Mouse (Mus musculus) limb, embryonic 14.5 days (tissue): ENCODE data around the gene Rbm47. TPM values are rescaled to one million over a fixed set of nuclear protein-coding genes. Genes with fewer than 3 reads are reported as not detected.

Experiments
- ATAC-seq: fragments of 200-750 bp; cut with Nextera tagmentation; 2 replicates; pipeline ENCODE4 v1.8.0; 2017; ENCODE audit warnings: low read depth, moderate number of reproducible peaks, moderate TSS enrichment; ENCODE audit not compliant: low FRiP score
- DNase-seq: peaks from one replicate; pipeline ENCODE4 v3.0.0-alpha.2; 2015; ENCODE audit warnings: low spot score
- H3K27ac ChIP-seq: fragments of 300-500 bp; sonication (generic); replicated peaks from 2 replicates; pipeline ENCODE4 v1.5.1; 2014; ENCODE audit warnings: low read depth, mild to moderate bottlenecking, low read length, moderate library complexity, mixed read lengths
- H3K27me3 ChIP-seq: fragments of 300-500 bp; sonication (generic); 2 replicates; pipeline ENCODE4 v1.6.1; 2014; ENCODE audit warnings: low read length, mixed read lengths; ENCODE audit not compliant: control insufficient read depth, insufficient read depth
- H3K36me3 ChIP-seq: fragments of 300-500 bp; sonication (generic); 2 replicates; pipeline ENCODE4 v1.6.1; 2014; ENCODE audit warnings: mild to moderate bottlenecking, low read length, moderate library complexity, mixed read lengths; ENCODE audit not compliant: control insufficient read depth, insufficient read depth
- H3K4me1 ChIP-seq: fragments of 300-500 bp; sonication (generic); 2 replicates; pipeline ENCODE4 v1.6.1; 2014; ENCODE audit warnings: antibody characterized with exemption, low read length, mixed read lengths; ENCODE audit not compliant: control insufficient read depth, insufficient read depth
- H3K4me2 ChIP-seq: fragments of 300-500 bp; sonication (generic); replicated peaks from 2 replicates; pipeline ENCODE4 v1.6.1; 2014; ENCODE audit warnings: low read depth, mild to moderate bottlenecking, low read length, moderate library complexity; ENCODE audit not compliant: severe bottlenecking
- H3K4me3 ChIP-seq: fragments of 300-500 bp; sonication (generic); replicated peaks from 2 replicates; pipeline ENCODE4 v1.5.1; 2014; ENCODE audit warnings: low read length
- H3K9ac ChIP-seq: fragments of 300-500 bp; sonication (generic); 2 replicates; pipeline ENCODE4 v1.6.1; 2014; ENCODE audit warnings: mild to moderate bottlenecking, low read depth, low read length, moderate library complexity; ENCODE audit not compliant: severe bottlenecking
- H3K9me3 ChIP-seq: fragments of 300-500 bp; sonication (generic); 2 replicates; pipeline ENCODE4 v1.6.1; 2016; ENCODE audit warnings: low read length; ENCODE audit not compliant: control insufficient read depth
- POLR2A ChIP-seq: fragments of 200-500 bp; IDR thresholded peaks from 2 replicates; pipeline ENCODE4 v1.8.0; 2012; ENCODE audit warnings: inconsistent platforms, mild to moderate bottlenecking, moderate library complexity, borderline replicate concordance; ENCODE audit not compliant: insufficient read depth, insufficient read length; ENCODE audit errors: extremely low read depth
- WGBS: fragments of 180-500 bp; shearing (Covaris S2); extraction: QIAGEN DNeasy Blood & Tissue Kit; methylation state at CpG from one replicate; pipeline ENCODE4 v1.1.7; 2014; 5-methylcytosine and 5-hydroxymethylcytosine counted together
- polyA plus RNA-seq, 2 experiments: library from polyadenylated mRNA; depleted of rRNA in 1 of 2; stranded (reverse) in 1 of 2; unstranded in 1 of 2; fragments of >200 nt; fragmentation: Nextera tagmentation in 1 of 2; extraction: Ambion mirVana in 1 of 2; gene quantifications; 2 replicates each; pipeline versions ENCODE4 v1.2.1 to v1.2.3; 2012 to 2014

Rbm47 gene
- polyA plus RNA-seq, 2 experiments: 2.5 to 5.2 TPM

- H3K4me1 ChIP-seq: no peaks in the 10 kb centered on the region
- H3K9me3 ChIP-seq: no peaks in the 10 kb centered on the region
- no peak overlapping the region for H3K4me2 ChIP-seq
- no peak overlapping the region for H3K27ac ChIP-seq
- no peak for TF ChIP-seq POLR2A
- no peak overlapping the region for H3K9ac ChIP-seq
- ATAC-seq (no peak), DNase-seq (no peak)
- no peak overlapping the region for H3K4me3 ChIP-seq
- H3K36me3 ChIP-seq: no peaks in the 10 kb centered on the region
- WGBS: 80% methylated on average over 14 of the region's 14 CpGs
- H3K27me3 ChIP-seq: no peaks in the 10 kb centered on the region
These were observed 29.6 kb downstream of the Rbm47 start for GRCm38 (mm10) chr5:66143093-66144032.

GRCm38 (mm10) chr5:66141474-66141873 lies 31.4 kb downstream of the Rbm47 start:
- Histone ChIP-seq H3K4me1 (no peaks in the 10 kb centered on the region), H3K27me3 (no peaks in the 10 kb centered on the region), H3K27ac (no peak overlapping the region), H3K4me3 (no peak overlapping the region), H3K9me3 (no peaks in the 10 kb centered on the region), H3K9ac (no peak overlapping the region), H3K36me3 (no peaks in the 10 kb centered on the region), H3K4me2 (no peak overlapping the region)
- no peak for DNase-seq
- 86% methylated on average over 4 of the region's 4 CpGs for WGBS
- no peak for TF ChIP-seq POLR2A
- ATAC-seq: no peak

- WGBS: 21% methylated on average over 6 of the region's 6 CpGs
- no peak for TF ChIP-seq POLR2A
- Histone ChIP-seq H3K27ac (no peak overlapping the region), H3K9me3 (no peaks in the 10 kb centered on the region), H3K4me3 (no peak overlapping the region), H3K9ac (no peak overlapping the region), H3K27me3 (no peaks in the 10 kb centered on the region), H3K4me1 (no peaks in the 10 kb centered on the region), H3K36me3 (no peaks in the 10 kb centered on the region), H3K4me2 (no peak overlapping the region)
- ATAC-seq: no peak
- DNase-seq: no peak
These were observed 33.2 kb downstream of the Rbm47 start for GRCm38 (mm10) chr5:66139634-66140295.

DNA sequence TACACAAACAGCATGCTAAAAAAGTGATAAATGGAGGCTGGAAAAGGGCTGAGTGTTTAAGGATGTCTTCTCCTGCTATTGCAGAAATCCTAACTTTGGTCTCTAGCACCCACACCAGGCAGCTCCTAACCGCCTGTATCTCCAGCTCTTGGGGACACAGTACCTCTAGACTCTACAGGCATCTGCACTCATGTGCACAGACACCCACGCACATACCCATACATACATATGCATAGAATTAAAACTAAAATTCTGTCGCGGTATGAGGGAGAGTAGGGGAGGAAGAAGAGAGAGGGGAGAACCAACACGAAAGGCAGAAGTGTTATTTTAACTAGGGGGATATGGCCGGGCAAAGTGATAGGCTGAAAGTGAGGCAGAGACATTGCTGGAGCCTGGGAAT lies 33.7 kb downstream of the Rbm47 start:
- Histone ChIP-seq H3K4me2 (no peak overlapping the region), H3K9ac (no peak overlapping the region), H3K36me3 (no peaks in the 10 kb centered on the region), H3K4me3 (no peak overlapping the region), H3K4me1 (no peaks in the 10 kb centered on the region), H3K27ac (no peak overlapping the region), H3K9me3 (no peaks in the 10 kb centered on the region), H3K27me3 (no peaks in the 10 kb centered on the region)
- DNase-seq (no peak), ATAC-seq (no peak)
- TF ChIP-seq POLR2A: no peak
- WGBS: 46% methylated on average over 6 of the region's 6 CpGs

GRCm38 (mm10) chr5:66138597-66138996 lies 34.3 kb downstream of the Rbm47 start:
- Histone ChIP-seq H3K36me3 (no peaks in the 10 kb centered on the region), H3K4me3 (no peak overlapping the region), H3K27ac (no peak overlapping the region), H3K4me1 (no peaks in the 10 kb centered on the region), H3K4me2 (no peak overlapping the region), H3K27me3 (no peaks in the 10 kb centered on the region), H3K9me3 (no peaks in the 10 kb centered on the region), H3K9ac (no peak overlapping the region)
- 27% methylated on average over 10 of the region's 10 CpGs for WGBS
- DNase-seq (no peak), ATAC-seq (no peak)
- no peak for TF ChIP-seq POLR2A
